Mouse (Mus musculus) hematopoietic stem cell, adult 5-6 weeks (primary cell): ENCODE measurements around the gene Trpc2. TPM values are rescaled to one million over a fixed set of nuclear protein-coding genes. Genes with fewer than 3 reads are reported as not detected.
"Not testable (repeated sequence)": the region's sequence is repeated elsewhere in the genome, so short reads cannot be mapped to it uniquely, and the experiment has no call there.

Experiments
- ATAC-seq, 2 experiments: fragments of 125-278 bp in 1 of 2; replicated peaks in 1 of 2; 2 replicates each; pipeline ENCODE4 v1.8.0; 2016 to 2017; ENCODE audit warnings: inconsistent platforms in 2 of 2, mild to moderate bottlenecking in 2 of 2, moderate number of reproducible peaks in 2 of 2, low read depth in 1 of 2, moderate TSS enrichment in 1 of 2; ENCODE audit not compliant: low FRiP score in 2 of 2, poor library complexity in 2 of 2, severe bottlenecking in 2 of 2, insufficient read depth in 1 of 2, low TSS enrichment in 1 of 2
- total RNA-seq: library from RNA; stranded (forward); fragments of 172-1452, 232-1000 nt; gene quantifications from 2 replicates; pipeline ENCODE4 v1.2.3, GENCODE M21; 2017

The Trpc2 gene
- total RNA-seq: not detected in 2 replicates

DNA sequence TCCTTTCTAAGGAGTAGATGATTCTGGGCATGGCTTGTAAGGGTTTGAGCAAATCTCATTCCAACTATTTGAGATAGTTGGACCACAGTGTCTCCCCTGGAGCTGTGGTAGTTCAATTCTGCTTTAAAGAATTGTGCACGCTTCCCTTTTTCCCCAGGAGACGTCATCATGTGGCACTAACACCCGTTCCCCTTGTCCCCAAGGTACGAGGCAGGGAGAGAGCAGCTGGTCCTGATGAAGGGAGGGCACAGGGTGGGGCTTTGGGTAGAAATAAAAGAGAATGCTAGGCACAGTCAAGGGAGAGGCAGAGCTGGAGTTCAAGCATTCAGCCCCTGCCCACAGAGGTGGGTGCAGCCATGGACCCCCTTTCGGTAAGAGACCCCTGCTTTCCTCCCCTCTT lies at the start of gene Trpc2:
Trpc2 (plus strand) TSS at position 301 of the 400 bp plus-strand sequence.
- no peak for ATAC-seq

DNA sequence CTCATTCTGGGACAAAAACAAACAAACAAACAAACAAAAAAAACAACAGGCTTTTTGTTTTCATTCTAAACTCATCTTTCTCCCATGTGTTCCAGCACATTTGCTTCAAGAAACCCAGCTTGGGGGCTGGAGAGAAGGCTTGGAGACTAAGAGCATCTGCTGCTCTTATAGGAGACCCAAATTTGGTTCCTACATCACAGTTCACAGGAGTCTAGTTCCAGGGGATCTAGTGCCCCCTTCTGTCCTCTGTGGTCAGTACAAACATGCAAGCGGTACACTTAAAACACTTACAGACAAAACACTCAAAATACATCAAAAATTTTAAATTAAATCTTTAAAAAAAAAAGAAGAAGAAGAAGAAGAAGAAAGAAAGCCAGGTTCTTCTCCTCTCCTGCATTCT lies 48.0 kb upstream of the Trpc2 start:
- ATAC-seq: no peak

DNA sequence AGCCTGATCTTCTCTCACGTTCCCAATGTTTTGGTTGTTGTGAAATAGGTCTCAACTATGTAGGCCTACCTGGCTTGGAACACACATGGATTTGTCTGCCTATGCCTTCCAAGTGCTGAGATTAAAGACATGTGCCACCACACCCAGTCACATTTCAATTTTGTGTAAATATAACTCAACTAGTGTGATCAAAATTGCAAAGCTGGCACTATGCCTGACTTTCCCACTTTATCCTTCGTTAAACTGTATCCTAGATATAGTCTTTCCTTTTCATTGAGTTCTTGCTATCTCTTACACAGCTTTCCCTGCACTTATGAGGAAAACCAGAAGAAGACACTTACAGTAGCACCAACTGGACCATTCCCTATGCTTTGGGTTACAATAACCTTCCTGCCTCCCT lies 47.4 kb upstream of the Trpc2 start:
- no peak for ATAC-seq

DNA sequence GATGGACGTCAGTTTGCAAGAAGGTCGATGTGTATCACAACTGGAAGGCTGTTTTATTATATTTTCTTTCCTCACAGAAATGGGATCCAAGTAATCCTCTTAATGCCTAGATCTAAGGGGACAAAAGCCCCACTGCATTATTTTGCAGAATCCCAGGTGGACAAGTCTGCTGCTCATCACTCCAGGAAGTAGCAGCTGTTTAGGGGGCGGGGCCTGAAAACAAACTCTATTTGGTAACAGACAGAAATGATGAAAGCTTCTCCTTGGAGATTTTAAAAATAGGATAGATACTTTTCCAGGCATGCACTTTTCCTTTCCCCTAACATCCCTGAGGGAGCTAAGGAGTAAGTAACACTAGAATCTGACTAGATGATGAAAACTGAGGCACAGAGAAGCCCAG lies 45.6 kb upstream of the Trpc2 start:
- no peak for ATAC-seq

DNA sequence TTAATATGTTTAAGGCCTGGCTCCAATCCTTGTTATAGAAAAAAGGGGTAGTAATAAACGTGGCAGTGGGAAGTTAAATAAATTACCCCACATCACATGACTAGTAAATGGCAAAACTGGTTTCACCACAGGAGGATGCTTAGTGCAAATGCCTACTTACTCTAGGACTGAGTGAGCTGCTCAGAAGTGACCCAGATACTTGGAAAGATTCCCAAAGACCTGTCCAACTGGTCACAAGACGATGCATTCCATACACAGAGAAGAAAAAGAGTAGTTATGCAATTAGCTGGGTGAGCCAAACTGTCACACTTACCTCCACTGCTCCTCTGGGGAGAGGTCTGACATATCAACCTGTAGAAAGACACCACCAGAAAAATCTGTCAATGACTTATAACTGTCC lies 40.6 kb upstream of the Trpc2 start:
- ATAC-seq: no peak

DNA sequence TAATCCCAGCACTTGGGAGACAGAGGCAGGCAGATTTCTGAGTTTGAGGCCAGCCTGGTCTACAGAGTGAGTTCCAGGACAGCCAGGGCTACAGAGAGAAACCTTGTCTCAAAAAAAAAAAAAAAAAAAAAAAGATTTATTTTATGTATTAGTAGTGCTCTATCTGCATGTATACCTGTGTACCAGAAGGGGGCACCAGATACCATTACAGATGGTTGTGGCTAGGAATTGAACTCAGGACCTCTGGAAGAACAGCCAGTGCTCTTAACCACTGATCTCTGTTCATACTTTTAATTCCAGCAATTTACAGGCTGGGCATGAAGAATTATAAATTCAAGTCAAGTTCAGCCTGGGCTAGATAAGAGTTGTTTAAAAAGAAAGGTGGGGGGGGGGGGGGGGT lies 34.4 kb upstream of the Trpc2 start:
- ATAC-seq: not testable (repeated sequence)

DNA sequence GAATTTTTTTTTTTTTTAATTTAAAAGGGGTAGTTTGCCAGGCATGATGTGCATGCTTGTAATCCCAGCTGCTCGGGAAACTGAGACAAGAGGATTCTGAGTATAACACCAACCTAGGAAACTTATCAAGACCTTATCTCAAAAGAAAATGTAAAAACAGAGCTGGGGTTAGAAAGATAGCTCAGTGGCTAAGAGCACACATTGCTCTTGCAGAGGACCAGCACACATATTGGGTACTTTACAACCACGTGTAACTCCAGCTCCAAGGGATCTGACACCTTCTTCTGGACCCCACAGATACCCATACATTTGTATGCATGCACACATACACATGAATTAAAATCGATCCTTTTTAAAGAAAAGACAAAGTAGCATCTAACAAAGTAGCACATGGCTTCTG lies 21.6 kb upstream of the Trpc2 start:
- ATAC-seq: no peak

DNA sequence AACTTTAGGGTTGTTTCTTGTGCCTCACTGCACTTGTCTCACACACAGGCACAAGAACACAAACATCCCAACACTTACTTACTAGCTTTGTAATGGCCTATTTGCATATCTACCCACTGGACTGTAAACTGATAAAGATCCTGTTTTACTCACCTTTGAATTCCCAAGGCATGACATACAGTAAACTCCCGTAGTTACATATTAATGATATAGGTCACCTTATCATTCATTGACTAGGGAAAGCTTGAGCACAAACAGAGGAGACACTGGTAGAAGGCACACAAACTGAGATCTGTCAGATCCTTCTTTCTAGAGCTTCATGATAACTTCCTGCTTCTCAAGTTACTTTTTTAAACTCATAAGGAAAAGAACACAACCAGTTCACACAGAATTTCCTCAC lies 20.7 kb upstream of the Trpc2 start:
- ATAC-seq: no peak

DNA sequence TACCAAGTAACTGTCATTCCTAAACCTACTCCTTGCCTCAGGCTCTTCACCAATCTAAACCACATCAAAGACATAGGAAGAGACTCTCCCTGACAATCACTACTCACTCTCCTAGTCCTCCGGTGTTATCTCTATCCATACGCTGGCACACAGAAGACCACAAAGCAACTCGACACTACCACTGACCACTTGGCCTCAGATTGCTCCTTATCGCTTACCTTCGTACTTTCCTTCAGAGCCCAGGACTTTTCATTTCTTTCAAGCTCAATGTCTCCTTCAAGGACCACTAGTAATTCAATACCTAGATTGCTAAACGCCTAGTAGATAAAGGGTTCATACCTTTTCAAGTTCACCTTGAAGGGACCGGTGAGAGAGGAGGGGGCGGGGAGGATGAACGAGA lies 19.0 kb upstream of the Trpc2 start:
- no peak for ATAC-seq

DNA sequence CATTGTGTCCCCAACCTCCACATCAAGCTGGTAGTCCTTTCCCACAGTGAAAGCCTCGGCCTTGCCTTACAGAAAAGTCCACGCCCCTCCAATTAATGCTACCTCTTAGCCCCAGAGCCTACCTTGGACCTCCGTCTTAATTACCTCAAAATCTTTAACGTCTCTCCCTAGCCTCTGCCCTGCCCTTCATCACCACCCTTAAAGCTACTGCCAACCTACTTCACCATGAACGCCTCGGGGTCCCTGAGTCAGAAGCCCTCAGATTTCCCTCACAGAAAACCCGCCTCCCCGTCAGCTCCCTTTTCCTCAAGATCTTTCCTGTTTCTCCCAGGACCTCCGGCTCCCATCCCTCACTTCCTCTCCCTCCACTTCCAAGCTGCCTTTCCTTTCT lies 18.3 kb upstream of the Trpc2 start:
- peak in 1 of 2 experiments; percentile 11; a peak in 1 of 4 replicates for ATAC-seq

DNA sequence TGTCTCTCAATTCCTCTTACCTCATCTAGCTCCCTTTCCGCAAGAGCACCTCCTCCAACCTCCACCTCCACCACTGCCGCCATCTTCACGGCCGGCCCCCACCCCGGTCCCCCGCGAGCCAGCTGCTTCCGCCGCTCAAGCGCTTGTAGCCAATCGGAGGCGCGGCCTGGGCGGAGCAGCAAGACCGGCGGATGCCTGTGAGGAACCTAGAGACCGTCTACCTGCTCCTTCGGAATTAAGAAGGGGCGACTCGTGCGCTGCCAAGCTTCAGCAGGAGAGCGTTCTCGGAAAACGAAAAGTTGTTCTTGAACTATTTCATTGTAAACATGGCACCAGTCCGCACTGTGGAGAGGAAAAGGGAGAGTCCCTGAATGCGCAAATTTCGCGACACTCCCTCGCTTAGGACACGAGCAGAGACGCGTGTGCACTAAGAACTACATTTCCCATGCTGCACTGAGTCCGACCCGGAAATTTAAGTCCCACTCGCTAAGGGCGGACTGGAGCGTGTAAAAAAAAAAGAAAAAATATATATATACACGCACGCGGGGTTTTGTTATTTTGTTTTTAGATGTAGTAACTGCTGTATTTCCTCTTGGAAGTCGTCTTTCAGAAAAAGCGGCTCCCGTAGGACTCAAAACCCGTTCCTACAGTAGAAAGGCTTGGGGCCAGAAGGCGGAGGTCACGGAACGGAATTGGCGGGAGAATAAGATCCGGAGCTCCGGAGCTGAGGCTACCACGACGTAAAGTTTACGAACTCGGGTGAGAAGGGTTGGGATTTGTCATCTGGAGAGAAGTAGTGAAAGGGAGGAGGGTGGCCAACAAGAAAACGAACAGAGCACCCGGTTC lies 17.6 kb upstream of the Trpc2 start, which contains the start of the genes Rnf121, Xndc1 and Xntrpc:
Rnf121 (minus strand) TSS at position 424 of the 846 bp plus-strand sequence.
Xndc1 (plus strand) TSS at position 466 of the 846 bp plus-strand sequence.
Xntrpc (plus strand) TSS at position 668 of the 846 bp plus-strand sequence.
- peak; percentile 98 to 99 for ATAC-seq

DNA sequence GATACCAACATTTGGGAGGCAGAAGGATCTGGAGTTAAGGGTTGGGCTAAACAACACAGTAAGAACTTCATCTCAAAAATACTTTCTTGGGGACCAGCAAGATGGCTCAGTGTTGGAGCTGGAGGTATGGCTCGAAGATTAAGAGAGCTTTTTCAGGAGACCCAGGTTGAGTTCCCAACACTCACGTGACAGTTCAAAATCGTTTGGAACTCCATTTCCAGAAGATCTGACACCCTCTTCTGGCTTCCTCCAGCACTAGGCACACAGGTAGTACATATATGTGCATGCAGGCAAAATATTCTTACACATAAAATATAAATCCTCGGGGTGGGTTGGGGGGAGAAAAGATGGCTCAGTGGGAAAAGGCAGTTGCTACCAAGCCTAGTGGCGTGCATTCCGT lies 16.6 kb upstream of the Trpc2 start:
- ATAC-seq: no peak

DNA sequence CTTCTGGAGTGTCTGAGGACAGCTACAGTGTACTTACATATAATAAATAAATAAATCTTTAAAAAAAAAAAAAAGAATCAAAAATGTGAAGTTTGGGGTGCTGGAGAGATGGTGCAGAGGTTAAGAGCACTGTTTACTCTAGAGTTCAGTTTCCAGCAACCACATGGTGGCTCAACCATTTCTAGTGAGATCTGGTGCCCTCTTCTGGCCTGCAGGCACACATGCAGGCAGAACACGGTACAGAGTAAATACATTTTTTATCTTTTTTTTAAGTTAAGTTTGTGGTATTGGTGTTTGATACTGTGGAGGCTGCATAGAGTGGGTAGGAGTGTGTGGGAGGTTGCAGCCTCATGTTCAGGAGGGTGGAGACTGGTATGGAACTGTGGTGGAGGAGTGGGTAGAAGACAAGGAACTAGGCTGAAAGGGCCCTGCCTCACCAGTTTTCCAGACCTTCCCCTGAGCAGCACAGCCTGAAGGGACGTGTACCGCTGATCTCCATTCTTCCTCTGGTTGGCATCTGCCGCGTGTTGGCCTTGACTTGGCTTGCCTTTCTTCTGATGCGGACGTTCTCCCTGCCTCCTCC lies 6.1 kb upstream of the Trpc2 start:
- ATAC-seq: peak; percentile 53; a peak in 3 of 4 replicates

DNA sequence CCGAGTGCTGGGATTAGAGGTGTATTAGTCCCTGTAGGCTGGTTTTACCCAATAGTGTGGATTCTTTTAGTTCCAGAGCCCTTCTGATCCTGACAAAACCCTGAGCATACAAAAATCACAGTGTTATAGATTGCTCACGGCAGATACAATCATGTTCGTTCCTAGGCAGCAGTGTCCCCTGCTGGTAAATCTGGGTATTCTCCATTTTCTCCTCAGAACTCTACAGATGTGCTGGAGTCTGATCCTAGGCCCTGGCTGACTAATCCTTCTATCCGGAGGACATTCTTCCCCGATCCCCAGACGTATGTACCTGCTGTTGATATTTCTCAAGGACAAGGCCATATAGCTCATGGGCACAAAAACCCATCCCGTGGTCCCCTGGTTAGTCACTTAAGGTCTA lies 4.4 kb upstream of the Trpc2 start:
- ATAC-seq: peak in 1 of 2 experiments; percentile 45; a peak in 1 of 4 replicates

DNA sequence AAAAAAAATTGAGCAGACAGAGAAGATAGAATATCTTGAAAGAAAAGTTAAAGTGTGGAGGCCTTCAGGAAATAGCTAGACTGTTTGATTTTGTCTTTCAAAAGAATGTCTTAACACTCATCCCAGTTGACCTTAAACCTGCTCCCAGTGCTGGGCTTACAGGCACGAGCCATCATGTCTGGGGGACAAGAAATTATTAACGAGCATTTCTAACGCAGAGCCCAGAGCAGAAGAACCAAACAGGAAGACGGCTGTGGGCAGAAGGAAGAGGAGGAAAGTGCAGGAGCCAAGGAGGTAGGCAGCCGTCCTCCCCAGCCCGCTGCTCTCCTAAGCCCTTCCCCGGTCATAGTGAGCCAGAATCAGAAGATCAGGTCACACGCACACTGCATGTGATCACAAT lies 2.6 kb upstream of the Trpc2 start:
- ATAC-seq: no peak

DNA sequence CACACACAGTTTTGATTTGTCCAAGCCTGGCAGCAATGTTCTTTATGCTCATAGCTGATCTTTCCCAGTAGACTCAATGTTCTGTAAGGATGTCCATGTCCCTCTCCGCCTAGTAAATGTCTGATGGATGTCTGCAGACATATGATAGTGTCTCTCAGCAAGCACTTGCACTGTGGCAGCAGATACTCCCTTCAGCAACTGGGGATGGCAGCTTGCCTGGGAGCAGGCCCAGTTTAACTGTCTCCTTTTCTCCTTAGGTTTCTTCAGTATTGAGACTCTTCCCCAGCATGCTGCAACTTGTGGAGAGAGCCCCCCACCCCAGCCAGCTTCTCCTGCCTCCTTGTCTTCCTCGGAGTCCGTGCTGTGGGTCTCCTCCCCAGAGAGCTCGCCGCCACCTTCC lies 1.1 kb upstream of the Trpc2 start:
- no peak for ATAC-seq

DNA sequence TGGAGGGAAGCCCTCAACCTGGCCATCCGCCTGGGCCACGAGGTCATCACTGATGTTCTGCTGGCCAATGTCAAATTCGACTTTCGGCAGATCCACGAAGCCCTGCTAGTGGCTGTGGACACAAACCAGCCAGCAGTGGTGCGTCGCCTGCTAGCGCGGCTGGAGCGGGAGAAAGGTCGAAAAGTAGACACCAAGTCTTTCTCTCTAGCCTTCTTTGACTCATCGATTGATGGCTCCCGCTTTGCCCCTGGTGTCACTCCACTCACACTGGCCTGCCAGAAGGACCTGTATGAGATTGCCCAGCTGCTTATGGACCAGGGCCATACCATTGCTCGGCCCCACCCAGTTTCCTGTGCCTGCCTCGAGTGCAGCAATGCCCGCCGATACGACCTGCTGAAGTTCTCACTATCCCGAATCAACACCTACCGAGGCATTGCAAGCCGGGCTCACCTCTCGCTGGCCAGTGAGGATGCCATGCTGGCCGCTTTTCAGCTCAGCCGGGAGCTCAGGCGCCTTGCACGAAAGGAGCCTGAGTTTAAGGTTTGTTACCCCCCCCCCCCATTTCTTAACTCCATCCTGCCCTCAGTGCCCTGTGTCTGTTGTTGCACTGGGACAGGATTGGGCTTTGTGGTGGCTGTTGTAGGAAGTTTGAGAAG lies 1.3 kb downstream of the Trpc2 start:
- ATAC-seq: no peak

DNA sequence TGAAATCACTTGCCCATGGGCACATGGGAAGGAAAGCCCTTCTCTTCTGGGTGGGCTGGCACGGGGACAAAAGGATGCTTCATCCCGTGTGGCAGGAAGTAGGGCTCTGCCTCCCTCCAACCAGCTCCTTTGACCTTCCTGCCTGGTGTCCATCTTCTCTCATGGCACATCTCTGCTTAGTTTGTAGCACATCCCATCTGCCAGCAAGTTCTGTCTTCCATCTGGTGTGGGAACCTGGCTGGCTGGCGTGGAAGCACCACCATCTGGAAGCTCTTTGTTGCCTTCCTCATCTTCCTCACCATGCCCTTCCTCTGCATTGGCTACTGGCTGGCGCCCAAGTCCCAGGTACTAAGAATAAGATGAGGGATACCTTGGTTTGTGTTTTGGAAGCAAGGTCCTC lies 4.4 kb downstream of the Trpc2 start:
- ATAC-seq: no peak
